Mouse (Mus musculus) liver (tissue): ENCODE measurements around the gene Hdac9.
A peak's percentile ranks its signal among the peaks of the same experiment; 100 is the strongest.

Experiments
- DNase-seq: peaks from one replicate; pipeline ENCODE4 v3.0.0-alpha.2; 2020; ENCODE audit warnings: mixed read lengths

The Hdac9 gene

DNA sequence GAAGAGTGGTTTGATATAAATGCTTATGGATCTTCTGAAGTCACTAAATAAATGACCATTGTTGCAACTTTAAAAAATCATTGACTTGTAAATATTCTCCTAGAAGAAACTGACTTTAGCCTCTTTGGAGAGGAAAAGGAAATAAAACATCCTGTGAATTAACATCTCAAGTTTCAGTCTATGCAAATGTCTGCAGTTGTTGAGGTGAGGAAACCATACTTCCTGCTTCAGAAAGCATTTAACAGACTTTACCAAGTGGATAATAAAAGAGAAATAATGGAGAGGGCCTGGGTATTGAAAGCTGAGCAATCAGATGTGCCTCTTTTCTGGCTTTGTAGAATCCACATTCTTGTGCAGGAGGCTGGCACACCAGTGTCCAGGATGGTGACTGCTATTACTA lies 110.4 kb downstream of the Hdac9 start:
- no peak for DNase-seq

DNA sequence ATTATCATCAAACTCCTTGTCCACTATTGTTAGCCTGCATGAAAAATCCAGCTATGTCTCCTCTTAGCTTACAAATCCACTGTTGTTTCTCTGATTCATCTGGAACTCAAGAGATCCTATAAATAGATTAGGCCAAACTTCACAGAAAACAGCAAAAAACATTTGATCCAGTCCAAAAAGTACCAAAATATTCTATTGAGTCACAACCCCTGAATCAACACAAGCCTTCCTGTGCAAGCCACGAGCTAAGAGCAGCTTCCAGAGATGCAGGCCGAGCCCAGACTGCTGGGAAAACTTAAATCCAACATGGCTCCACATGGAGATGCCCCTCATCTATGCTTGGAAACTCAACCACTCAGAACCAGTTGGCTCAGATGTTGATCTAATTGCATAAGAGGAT lies 113.2 kb downstream of the Hdac9 start:
- DNase-seq: no peak

DNA sequence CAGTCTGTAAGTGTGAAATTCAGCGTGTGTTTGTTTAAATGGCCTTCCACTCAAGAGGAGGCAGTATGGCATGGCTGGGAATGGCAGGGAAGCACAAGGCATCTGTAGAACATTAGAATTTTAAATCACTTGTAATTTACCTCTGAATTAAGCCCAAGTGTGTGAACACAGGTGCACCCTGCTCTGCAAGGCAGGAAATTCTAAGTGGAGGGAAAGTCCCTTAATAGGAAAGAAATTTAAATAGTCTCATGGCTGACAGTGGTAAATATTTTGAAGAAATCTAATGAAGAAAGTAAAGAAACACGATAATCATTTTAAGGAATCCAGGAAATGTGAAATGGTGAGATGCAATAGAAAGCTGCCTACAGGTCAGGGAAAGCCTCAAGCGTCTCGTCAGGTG lies 114.6 kb downstream of the Hdac9 start:
- no peak for DNase-seq

DNA sequence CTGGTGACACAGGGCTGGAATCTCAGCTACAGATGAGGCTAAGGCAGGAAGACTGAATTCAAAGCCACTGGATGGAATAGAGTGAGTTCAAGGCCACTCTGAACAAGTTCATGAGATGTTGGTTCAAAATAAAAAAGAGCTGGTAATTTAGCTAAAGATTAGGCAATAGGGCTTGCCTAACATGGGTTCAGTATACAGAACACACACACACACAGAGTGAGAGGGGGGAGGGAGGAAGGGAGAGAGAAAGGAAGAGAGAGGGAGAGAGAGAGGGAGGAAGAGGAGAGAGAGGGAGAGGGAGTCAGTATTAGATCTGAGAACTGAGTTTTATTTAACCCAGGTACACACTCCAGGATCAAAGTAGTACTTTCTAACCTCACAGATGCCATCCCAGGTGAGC lies 115.1 kb downstream of the Hdac9 start:
- no peak for DNase-seq

GRCm38 (mm10) chr12:34797389-34797788 lies 119.5 kb downstream of the Hdac9 start:
- no peak for DNase-seq

DNA sequence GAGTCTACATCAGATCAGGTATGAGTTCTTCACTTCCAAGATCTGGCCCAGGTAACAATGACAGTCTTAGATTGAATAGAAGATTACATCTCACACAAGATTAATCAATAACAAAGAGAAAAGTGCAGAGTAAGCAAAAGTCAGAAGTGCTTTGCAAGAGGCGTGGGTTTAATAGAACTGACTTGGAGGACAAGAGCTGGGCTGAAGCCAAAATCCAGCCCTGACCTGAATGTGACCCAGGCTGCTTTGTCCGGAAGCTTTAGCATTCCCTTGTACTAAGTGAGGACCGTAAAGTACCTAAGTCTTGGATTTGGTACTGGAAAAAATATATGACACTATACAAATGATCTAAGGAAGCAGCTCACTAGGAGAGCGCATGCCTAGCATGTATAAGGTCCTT lies 121.4 kb downstream of the Hdac9 start:
- no peak for DNase-seq

DNA sequence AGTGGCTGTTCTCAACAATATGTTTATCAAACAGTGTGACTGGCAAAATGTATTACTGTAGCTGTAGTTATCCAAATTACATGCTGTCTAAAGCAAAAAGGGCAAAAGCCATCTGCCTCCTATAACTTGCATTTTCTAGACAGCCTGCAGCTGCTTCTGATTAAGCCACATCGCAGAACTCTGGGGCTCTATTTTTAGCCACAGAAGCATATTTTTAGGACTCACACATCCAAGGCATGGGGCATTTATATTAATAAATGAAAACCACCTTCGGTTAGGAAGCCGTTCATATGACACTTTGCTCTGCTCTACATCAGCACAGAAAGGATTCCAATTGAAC lies 124.8 kb downstream of the Hdac9 start:
- no peak for DNase-seq

- DNase-seq: no peak
Measured at GRCm38 (mm10) chr12:34791213-34792112, 125.4 kb downstream of the Hdac9 start.

DNA sequence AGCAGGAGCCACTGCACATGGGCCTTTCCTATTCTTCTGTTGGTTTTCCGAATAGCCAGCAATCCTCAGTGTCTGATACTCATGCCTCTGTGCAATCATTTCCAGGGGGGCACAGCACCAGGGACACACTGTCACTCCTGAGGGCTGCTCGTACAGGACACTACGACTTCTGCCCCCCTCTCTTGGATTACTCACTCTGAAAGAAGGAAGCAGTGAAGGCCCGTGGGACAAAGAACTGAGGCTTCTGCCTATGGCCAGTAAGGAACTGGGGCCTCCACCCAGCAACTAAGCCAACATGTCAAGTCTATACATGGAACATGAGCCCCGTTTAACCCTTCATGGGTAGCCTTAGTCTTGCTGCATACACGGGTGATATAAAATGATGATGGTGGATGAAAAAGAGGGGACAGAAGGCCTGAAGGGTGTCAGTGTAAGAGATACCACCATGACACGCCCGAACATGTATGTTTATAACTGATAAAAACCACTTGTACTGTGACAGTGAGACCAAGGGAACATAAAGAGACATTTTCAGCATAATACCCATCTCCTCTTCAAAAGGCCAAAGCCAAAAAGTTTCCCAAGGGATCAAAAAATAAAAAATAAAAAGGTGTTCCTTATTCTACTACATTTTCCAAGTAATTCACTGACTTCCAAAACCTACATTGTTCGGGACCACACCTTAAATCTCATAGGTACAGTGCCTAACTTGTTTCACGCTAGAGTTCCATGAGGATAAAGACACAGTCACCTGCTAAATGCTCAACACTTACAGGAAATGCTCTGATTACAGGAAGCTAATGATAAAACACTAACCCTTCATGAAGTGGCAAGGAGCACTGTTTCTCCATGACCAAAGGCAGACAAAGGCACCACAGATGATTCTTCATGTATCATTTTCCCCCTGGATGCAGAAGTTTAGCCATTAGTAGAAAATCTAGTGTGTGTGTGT lies 127.6 kb downstream of the Hdac9 start:
- peak; percentile 19 for DNase-seq

GRCm38 (mm10) chr12:34787380-34787779 lies 129.5 kb downstream of the Hdac9 start:
- no peak for DNase-seq

- DNase-seq: peak; percentile 7
Measured at GRCm38 (mm10) chr12:34783574-34783973, 133.3 kb downstream of the Hdac9 start.

GRCm38 (mm10) chr12:34779368-34779957 lies 137.4 kb downstream of the Hdac9 start:
- no peak for DNase-seq

GRCm38 (mm10) chr12:34776170-34776569 lies 140.7 kb downstream of the Hdac9 start:
- no peak for DNase-seq

DNA sequence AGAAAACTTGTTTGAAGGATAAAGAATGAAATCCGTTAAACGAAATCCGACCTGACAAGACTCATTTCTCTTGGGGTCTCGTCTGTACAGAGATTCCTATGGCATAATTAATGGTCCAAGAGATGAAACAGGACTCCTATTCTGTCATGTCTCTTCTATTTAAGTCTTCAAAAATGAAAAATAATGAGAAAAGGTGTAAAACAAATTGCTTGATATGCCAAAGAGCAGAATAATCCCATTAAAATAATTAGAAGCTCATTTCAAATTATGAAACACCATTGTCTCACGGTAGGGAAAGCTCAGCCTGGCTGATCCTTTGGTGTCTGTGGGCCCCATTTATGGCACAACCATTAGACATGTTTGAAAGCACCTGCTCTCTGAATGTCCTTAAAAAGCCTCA lies 142.8 kb downstream of the Hdac9 start:
- no peak for DNase-seq

GRCm38 (mm10) chr12:34767226-34767775 lies 149.6 kb downstream of the Hdac9 start:
- DNase-seq: no peak

DNA sequence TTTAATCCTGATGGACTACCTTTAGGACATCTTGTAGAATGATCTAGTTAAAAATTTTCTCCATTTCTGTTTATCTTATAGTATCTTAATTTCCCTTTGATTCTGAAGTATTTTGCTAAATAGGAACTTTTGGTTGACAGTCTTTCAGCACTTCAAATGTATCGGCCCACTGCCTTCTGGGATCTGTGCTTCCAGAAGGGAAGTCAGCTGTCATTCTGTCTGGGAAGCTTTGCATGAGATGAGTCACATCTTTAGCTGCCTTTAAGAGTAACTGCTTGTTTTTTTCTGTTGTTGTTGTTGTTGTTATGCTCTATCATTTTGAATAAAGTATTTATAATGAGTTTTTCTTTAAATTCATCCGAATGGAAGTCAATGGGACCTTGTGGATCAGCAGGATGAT lies 169.6 kb downstream of the Hdac9 start:
- no peak for DNase-seq

- no peak for DNase-seq
Measured at GRCm38 (mm10) chr12:34725204-34725603, 191.7 kb downstream of the Hdac9 start.

GRCm38 (mm10) chr12:34724274-34724673 lies 192.6 kb downstream of the Hdac9 start:
- DNase-seq: no peak

DNA sequence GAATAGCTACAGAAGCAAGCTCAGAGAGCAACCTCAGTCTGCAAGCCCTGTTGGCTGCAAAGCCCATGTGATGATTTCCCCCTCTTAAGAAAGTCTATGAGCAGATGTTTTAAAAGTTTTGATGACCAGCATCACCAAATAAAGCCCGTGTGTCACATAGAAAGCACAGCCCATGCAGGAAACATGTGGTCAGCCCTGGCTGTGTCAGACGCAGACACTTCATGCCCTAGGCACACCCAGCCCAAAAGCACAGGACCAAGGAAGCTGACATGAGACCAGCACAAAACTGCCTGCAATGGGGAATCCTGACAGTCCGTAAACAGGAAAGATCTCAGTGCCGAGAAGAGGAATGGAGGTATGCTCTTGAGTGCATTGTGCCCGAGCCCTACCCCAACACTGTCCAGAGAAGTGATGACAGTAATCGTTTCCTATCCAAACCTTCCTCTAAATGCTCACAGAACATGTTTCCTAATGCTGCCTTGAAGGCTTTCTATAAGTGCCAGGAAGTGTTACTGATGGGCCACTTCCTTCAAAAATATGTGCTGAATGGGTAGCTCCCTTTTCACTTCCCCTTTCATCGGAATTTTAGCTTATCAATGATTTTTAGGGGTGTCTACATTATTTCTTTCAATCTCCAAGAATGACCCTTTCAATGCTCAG lies 193.9 kb downstream of the Hdac9 start:
- DNase-seq: peak; percentile 3

GRCm38 (mm10) chr12:34720906-34721305 lies 196.0 kb downstream of the Hdac9 start:
- DNase-seq: no peak

DNA sequence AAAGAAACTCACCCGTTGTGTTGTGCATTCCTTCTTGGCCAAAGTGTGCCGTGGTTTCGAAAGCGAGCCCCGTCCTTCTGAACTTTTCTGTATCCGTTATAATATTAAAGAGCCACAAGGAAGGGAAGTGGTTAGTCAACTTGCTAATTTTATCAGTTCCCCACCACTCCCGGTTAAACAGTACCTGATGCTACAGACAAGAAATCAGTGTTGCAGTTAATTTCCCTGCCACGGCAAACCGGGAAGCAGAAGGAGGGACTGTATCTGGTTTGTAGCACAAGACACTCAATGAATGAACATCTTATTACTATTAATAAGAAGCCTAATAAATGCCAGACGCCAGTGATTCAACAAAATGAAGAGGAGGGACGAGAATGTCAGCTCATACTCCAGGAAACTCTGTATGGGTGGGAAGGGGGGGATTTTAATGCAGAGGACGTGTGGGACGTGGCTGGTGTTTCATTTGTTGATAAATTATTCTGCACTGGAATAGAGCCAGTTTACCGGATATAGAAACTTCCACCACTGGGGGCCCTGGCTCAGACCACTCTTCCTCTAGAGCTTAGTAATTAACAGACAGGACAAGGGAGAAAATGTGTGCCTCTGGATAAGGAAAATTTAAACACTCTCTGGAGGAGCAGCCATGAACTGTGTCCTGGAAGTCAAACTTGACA lies 202.5 kb downstream of the Hdac9 start:
- DNase-seq: peak; percentile 17

DNA sequence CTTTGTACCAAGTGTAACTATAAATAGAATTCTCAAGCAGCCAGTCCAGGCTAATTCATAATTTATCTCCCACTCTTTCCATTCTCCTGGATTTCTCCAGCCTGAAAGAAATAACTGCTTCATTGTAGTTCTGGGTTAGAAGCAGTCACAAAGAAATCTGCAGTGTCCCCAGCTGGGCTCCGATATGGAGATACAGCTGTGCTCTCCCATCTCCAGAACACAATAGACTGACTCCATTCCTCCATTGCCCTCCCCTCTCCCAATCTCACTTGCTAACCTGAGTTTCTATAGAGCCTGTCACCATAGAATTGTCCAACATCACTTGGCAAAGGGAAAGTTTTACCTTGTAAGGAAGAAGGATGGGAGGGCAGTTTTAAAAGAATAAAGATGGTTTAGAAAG lies 218.9 kb downstream of the Hdac9 start:
- no peak for DNase-seq
